Mouse (Mus musculus): ENCODE data around the gene Gm21969. TPM values are rescaled to one million over a fixed set of nuclear protein-coding genes. Genes with fewer than 3 reads are reported as not detected.

Gene Gm21969
- total RNA-seq, 2 experiments from 2014 or later, result 0.12 TPM; not detected in 1

DNA sequence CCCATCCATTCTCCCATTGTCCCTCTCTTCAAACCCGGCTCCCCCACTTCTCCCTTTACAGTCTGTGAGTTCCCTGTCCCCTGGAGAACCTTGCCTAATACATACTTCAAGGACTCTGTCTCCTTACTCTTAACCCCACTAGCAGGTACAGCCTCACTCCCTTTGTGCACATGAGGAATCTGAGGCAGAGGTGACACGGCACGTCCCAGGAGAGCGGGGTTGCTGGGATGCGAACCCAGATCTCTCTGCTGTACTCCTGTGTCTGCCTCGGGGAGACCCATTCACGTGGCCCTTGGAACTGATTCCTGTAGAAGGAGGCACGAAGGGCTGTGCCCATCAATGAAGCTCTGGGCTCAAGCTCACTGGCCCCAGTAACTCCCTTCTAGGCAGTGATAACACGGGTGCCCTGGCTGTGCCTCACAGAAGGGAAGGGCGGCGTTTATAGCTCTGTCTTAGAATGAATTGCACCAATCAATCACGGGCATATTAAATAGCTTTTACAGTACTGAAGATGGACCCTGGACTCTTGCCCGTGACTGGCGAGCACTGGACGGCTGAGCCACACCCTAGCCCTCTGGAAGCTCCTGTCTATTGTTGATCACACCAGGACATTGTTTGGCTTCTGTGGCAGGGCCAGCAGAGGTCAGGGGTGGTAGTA is 47.2 kb downstream of the Gm21969 start:
- DNase-seq (ENCODE audit: low spot score in 2 of 2), result no peak

GRCm38 (mm10) chr4:139650907-139651306 is 47.9 kb downstream of the Gm21969 start:
- no peak for DNase-seq (ENCODE audit: low spot score in 2 of 2)

DNA sequence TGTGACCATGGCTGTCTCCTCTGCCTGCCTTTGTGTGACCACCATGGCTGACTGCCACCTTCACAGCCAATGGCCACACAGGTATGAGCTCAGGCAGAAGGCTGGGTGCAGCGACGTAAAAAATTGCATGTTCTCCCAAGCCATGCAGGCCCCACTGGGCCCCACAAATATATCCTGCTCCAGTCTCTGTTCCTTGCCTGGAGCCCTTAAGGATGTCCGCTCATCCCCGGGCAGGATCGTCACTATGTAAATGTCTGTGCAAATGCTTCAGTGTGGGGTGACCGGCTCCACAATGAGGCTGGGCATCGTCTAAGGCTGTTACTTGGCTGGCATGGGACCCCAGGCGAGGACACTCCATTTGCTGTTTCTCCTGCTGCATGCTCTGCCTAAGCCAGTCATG is 50.3 kb downstream of the Gm21969 start, which contains the start of gene Tas1r2:
TSS of gene Tas1r2 (plus strand) at position 301 of the 400 bp plus-strand sequence.
- no peak for DNase-seq (ENCODE audit: low spot score in 2 of 2)

DNA sequence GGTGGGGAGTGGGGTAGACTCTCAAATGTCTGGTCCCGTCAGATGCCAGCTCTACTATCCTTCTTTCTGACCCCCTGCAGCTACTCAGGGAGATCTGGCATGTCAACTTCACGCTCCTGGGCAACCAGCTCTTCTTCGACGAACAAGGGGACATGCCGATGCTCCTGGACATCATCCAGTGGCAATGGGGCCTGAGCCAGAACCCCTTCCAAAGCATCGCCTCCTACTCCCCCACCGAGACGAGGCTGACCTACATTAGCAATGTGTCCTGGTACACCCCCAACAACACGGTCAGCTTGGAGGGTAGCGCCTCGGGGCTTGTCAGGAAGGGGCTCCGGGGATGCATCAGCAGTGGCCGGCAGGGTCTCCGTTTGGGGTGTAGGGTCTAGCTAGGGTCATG is 58.9 kb downstream of the Gm21969 start:
- DNase-seq (ENCODE audit: low spot score in 2 of 2), result no peak

- DNase-seq (ENCODE audit: low spot score in 2 of 2), result no peak
Measured at GRCm38 (mm10) chr4:139667632-139668031, 64.6 kb downstream of the Gm21969 start.

GRCm38 (mm10) chr4:139669847-139670246 is 66.9 kb downstream of the Gm21969 start:
- peak; percentile 50 to 58 for DNase-seq (ENCODE audit: low spot score in 2 of 2)

DNA sequence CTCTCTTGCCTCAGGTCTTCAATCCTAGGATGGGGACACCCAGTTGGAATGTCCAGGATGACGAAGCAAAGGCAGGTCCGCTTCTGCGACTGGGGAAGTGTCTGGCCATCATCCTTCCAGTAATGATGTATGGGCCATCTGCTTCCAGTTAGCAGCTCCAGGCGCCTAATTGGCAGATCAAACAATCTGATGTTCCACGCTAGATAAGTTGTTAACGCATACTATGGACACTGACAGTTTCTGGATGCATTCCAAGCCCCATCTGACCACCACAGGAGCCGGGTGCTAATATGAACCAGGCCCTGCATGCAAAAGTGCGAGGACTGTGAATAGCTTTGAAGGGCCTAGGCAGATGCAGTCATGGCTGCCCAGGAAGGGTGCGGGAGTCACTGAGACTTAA is 72.7 kb downstream of the Gm21969 start:
- DNase-seq (ENCODE audit: low spot score in 2 of 2), result no peak

GRCm38 (mm10) chr4:139683728-139684638 is 81.0 kb downstream of the Gm21969 start:
- no peak for DNase-seq (ENCODE audit: low spot score in 2 of 2)

DNA sequence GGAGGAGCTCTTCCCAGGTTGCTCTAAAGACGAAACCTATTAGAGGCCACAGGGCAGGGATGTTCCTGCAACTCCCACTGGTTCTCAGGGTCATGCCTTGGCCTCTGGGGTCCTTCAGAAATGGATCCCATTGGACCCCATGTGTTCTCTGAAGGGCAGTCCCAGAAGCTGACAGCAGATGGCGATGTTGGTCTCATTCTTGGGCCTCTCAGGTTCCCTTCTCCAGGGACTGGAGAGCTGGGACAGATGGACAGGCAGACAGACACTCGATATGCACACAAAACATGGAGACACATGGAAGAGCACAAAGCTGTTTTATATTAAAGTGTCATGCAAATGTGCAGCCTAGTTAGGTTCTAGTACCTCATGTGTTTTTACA is 81.6 kb downstream of the Gm21969 start:
- peak; percentile 48 to 82 for DNase-seq (ENCODE audit: low spot score in 2 of 2)

GRCm38 (mm10) chr4:139688058-139688457 is 85.1 kb downstream of the Gm21969 start:
- DNase-seq (ENCODE audit: low spot score in 2 of 2), result no peak

DNA sequence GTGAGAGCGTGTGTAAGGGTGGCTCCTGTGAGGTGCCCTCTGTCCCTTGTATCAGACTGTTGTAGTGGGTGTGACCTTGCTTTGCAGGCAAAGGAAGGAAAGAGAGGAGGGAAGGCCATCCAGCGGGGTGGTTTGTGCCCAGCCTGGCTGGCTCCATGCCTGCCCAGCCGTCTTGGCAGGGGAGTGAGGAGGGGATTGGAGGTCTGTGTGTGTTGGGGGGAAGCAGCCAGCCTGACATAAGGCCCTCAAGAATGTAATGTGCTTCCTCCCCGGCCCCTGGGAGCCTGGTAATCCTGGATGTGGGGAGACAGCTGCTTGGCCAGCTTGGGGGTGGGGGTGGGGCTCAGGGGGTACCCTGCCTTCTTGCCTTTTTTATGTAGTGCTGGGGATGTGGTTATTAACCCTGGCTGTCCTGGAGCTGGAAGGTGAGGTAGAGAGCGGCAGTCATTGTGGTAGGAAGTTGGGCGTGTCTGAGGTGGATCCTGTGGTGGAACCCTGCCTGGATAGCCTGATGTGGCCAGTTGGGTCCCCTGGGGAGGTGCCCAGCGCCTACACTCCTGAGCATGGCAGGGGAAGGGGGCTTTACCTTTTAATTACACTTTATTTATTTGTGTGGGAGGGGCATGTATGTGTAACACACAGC is 86.8 kb downstream of the Gm21969 start:
- DNase-seq (ENCODE audit: low spot score in 2 of 2), result no peak

DNA sequence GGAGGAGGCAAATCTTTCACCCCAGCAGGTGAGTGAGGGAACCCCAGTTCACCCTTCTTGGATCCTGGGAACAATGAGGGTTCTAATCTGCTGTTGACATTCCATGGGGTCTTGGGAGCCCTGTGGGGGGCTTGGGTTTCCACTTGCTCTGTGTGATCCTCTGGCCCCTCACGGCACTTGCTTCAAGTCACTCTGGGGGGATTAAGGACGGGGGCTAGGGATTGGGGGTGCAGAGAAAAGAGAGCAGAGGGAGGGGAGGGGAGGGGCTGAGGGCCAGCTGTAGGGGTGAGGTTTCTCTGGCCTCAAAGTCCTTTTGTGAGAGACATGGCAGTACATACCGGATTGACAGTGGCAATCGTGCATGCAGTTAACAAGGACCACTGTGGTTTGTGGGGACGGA is 90.3 kb downstream of the Gm21969 start:
- no peak for DNase-seq (ENCODE audit: low spot score in 2 of 2)

GRCm38 (mm10) chr4:139697755-139698154 is 94.8 kb downstream of the Gm21969 start:
- no peak for DNase-seq (ENCODE audit: low spot score in 2 of 2)

- no peak for DNase-seq (ENCODE audit: low spot score in 2 of 2)
Measured at GRCm38 (mm10) chr4:139698602-139699001, 95.6 kb downstream of the Gm21969 start.

GRCm38 (mm10) chr4:139702914-139703313 is 99.9 kb downstream of the Gm21969 start:
- DNase-seq (ENCODE audit: low spot score in 2 of 2), result no peak

GRCm38 (mm10) chr4:139703468-139703867 is 100.5 kb downstream of the Gm21969 start:
- DNase-seq (ENCODE audit: low spot score in 2 of 2), result no peak

DNA sequence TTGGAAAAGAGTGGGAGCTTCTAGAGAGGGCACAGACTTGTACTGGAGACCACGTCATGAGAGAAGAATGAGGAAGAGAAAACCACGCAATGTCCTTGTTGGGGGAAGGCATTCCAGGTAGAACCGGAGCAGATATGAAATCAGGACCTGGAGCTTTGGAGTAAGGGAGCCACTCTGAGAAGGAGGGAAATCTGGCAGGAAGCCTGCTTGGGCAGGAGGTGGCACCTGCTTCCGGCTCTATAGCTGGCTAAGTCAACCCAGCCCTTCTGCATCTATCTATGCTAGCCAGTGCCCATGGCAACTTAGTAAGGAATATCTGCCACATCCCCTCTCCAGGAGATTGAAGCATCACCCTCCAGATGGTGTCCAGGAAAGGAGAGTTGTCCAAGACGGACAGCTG is 103.0 kb downstream of the Gm21969 start:
- DNase-seq (ENCODE audit: low spot score in 2 of 2), result no peak

GRCm38 (mm10) chr4:139710467-139711334 is 107.7 kb downstream of the Gm21969 start:
- no peak for DNase-seq (ENCODE audit: low spot score in 2 of 2)
